Mouse (Mus musculus): Measurements from ENCODE around the gene Pithd1.
A peak's percentile ranks its signal among the peaks of the same experiment; 100 is the strongest.
"Not testable (repeated sequence)": the region's sequence is repeated elsewhere in the genome, so short reads cannot be mapped to it uniquely, and the experiment has no call there.

Gene Pithd1

GRCm38 (mm10) chr4:135987714-135988113 is 650 bp upstream of the Pithd1 start:
- DNase-seq (ENCODE audit: low spot score in 2 of 2) = no peak

- no peak for DNase-seq (ENCODE audit: low spot score in 2 of 2)
Measured at GRCm38 (mm10) chr4:135986301-135986942, 642 bp downstream of the Pithd1 start.

GRCm38 (mm10) chr4:135985769-135986168 is 1.3 kb downstream of the Pithd1 start:
- DNase-seq (ENCODE audit: low spot score in 2 of 2) = no peak

DNA sequence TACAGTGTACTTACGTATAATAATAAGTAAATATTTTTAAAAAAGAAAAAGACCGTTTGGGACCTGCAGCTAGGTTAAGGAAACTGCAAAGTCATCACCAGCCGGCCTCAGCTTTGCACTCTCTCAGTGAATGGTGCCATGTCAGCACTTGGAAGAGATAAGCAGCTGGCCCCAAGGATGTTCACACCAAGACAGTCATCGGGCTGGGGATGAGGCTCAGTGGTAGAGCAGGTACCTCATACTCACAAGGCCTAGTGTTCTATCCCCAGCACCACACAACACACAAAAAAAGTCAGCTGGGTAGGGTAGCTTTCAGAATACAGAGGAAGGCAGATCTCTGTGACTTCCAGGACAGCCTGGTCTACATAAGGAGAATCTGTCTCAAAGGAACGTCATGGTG is 1.9 kb downstream of the Pithd1 start:
- DNase-seq (ENCODE audit: low spot score in 2 of 2) = no peak

- DNase-seq (ENCODE audit: low spot score in 2 of 2) = no peak
Measured at GRCm38 (mm10) chr4:135984556-135984955, 2.5 kb downstream of the Pithd1 start.

GRCm38 (mm10) chr4:135981524-135982063 is 5.5 kb downstream of the Pithd1 start:
- DNase-seq (ENCODE audit: low spot score in 2 of 2) = no peak

- DNase-seq (ENCODE audit: low spot score in 2 of 2) = not testable (repeated sequence)
Measured at GRCm38 (mm10) chr4:135980223-135980622, 6.8 kb downstream of the Pithd1 start.

GRCm38 (mm10) chr4:135976146-135976545 is 10.9 kb downstream of the Pithd1 start:
- no peak for DNase-seq (ENCODE audit: low spot score in 2 of 2)

GRCm38 (mm10) chr4:135972911-135973811 is 13.9 kb downstream of the Pithd1 start:
- no peak for DNase-seq (ENCODE audit: low spot score in 2 of 2)

GRCm38 (mm10) chr4:135972556-135972906 is 14.5 kb downstream of the Pithd1 start, which contains the start of gene Lypla2:
TSS of gene Lypla2 (minus strand) at chr4:135972626.
- peak; percentile 65 to 72 for DNase-seq (ENCODE audit: low spot score in 2 of 2)

DNA sequence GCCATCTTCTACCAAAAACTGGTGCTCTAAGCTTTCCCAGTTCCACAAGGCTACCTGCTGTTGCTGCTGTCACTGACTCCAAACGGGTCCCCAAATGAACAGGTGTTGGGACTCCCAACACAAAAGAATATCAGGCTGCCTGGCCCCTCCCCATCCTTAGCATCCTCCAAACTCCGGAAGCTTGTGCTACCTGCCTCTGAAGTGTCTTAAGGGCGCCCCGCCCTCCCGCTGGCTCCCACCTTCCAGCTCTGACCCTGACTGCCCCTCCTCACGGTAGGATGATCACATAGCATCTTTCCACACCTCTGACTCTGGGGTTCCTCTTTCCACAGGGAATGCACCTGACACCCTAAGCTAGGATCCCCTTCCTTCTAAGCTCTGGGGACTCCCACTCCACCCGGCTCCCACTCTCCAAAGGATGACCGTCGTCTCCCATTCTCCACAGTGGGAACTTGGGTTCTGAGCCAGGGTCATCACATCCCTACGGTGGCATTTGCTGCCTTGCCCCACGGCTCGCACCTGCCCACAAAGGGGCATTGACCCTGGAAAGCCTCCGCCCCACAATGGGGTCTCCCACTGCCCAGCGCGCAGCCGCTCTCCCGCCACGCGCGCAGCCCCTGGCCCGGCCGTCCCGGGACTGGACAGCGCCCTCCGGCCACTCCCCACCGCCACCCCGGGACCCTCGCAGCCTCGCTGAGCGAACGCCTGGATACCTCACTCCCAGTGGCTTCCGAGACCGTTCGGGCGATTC is 15.1 kb downstream of the Pithd1 start:
- peak; percentile 44 to 46 for DNase-seq (ENCODE audit: low spot score in 2 of 2)

DNA sequence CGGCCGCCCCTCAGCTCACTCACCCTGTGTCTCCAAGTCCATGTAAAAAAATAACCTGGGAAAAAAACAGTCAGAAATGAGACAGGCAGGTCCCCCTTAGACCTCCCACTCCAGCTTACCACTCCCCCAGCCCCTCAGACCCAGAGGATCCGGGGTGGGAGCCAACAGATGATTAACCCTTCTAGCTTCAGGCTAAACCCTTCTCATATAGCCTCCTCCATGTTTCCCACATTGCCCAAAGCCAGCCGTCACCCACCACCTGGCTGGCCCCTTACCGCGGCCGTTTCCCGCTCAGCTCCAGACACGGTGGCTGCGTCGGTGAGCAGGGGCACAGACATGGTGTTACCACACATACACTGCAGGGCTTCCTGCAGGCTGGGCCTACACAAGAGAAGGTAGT is 16.5 kb downstream of the Pithd1 start:
- DNase-seq (ENCODE audit: low spot score in 2 of 2) = no peak

GRCm38 (mm10) chr4:135969070-135969750 is 17.9 kb downstream of the Pithd1 start:
- DNase-seq (ENCODE audit: low spot score in 2 of 2) = no peak

DNA sequence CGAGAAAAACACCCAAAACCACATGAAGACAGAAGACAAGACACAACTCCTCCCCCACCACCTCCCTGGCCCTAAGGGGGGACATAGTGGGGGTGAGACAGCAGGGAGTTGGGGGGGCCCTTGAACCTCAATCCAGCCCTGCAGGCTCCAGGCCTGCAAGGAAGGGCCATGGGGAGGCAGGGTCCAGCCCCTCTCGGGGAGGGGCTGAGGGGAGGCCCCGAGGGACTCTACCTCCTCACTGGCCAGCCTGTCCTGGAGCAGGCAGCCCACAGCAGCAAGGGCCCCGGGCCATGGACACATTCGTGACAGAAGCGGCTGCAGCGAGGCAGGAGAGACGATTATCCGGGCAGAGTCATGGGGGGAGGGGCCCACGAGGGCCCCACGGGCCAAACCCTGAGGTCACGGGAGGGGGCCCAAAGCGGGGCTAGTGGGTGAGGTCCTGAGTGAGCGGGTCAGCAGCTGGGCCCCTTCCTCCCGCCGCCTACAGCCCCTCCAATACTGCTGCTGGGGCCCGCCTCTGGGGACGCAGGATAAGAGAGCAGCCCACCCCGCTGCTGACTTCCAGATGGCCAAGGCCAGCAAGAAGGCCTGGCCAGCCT is 18.7 kb downstream of the Pithd1 start:
- DNase-seq (ENCODE audit: low spot score in 2 of 2) = no peak

- DNase-seq (ENCODE audit: low spot score in 2 of 2) = no peak
Measured at GRCm38 (mm10) chr4:135967086-135967760, 19.8 kb downstream of the Pithd1 start.

DNA sequence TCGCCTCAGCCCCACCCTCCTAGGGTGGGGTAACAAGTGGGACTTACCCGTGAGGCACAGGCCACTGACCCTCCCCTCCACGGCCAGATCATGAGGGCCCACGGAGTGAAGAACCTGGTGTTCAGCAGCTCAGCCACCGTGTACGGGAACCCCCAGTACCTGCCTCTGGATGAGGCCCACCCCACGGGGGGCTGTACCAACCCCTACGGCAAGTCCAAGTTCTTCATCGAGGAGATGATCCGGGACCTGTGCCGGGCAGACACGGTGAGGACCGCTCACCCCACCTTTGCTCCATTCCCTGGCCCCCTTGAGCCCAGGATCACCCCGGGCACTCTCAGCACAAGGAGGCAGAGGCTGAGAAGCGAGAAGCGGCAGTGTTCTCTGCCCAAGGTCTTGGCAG is 20.8 kb downstream of the Pithd1 start:
- DNase-seq (ENCODE audit: low spot score in 2 of 2) = no peak

GRCm38 (mm10) chr4:135965113-135965512 is 22.0 kb downstream of the Pithd1 start:
- no peak for DNase-seq (ENCODE audit: low spot score in 2 of 2)

DNA sequence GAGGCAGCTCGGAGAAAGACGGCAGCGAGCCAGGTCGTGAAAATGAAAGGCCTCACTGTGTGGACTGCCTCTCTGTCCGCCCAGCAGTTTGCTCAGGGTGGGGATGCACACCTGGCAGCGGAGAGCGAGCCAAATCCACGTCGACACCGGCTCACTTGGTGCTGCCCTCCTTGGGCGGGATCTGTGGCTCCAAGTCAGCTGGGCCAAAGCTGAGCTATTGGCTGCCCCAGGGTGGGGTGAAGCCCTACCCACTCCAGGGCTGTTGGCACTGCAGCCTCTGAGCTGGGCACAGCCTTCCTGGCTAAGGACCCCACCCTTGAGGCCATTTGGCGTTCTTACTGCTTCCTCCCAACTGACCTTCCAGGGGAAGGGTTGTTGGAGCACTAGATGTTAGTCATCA is 22.6 kb downstream of the Pithd1 start:
- DNase-seq (ENCODE audit: low spot score in 2 of 2) = peak in 1 of 2 experiments; percentile 30

DNA sequence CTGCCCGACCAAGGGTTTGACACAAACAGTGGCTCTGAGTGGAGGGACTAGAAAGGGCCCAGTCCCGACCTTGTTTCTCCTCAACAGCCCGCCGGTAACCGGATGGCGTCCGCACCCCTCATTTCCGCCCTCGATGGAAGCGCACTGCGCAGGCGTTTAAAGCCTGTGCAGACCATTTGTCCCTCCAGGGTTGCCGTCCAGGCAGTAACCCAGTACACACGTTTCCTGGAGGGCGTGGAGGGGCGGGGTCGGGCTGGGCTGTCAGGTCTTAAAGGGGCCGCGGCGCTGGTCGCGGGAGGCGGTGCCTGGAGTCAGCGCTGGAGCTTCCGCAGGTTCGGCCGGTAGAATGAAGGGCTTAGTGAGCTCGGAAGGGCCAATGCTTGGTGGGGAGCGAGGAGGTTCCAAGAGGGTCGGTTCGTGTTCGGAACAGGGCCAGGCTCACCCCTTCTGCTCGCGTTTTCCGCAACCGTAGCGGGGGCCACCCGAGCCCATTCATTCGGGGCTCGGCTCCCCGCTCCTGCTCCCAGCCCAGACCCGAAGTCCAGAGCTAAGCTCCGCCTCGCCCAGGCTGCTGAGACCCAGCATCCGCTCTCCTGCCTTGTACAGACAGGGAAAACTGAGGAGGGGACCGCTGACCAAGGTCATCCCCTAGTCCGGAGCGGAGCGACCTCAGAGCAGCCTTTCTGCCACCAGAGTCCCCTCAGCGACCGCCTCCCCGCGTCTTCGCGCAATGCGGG is 23.4 kb downstream of the Pithd1 start, which contains the start of gene Gale:
Gale (plus strand) TSS at position 271 of the 737 bp plus-strand sequence.
- peak; percentile 92 to 93 for DNase-seq (ENCODE audit: low spot score in 2 of 2)

DNA sequence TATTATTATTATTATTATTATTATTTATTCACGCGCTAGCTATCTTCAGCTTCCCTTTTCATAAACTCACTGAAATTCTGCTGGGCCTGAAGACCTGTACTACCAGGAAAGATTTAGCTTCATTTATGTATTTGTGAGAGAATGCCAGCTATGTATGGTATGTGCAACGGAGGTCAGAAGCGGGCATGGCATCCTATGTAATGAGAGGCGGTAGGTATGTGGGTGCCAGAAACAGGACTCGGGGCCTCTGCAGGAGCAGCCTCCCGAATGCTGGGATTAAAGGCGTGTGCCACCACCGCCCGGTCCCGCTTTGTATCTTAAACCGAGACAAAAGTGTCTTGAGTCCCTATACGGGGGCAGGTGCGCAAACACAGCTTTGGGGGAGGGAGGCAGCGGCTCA is 24.1 kb downstream of the Pithd1 start:
- no peak for DNase-seq (ENCODE audit: low spot score in 2 of 2)

Data from thymus, postnatal 10 days (tissue).